Mouse (Mus musculus): ENCODE measurements around the gene Scoc.

Gene Scoc

DNA sequence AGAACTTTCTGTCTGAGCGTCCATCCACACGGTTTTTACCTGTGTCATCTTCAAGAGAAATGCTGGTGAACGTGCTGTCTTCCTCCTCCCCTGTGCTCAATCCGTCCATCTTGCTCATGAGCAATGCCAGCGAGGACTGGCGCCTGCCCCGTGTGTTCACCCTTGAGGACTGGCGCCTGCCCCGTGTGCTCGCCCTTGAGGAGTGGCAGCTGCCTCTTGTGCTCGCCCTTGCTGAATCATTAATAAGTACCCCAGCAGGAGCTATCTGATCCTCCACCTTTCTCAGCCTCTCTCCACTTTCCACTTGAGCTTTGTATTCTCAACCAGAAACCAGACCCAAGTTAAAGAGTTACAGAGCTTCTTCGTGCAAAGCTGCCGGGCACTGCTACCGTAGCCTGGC lies at the start of gene Scoc:
TSS of gene Scoc (minus strand) at position 170 of the 400 bp plus-strand sequence.
- DNase-seq (ENCODE audit: low spot score in 2 of 2) = no peak

GRCm38 (mm10) chr8:83459606-83460005 lies 1.4 kb upstream of the Scoc start:
- no peak for DNase-seq (ENCODE audit: low spot score in 2 of 2)

- no peak for DNase-seq (ENCODE audit: low spot score in 2 of 2)
These were observed 1.1 kb downstream of the Scoc start for GRCm38 (mm10) chr8:83457121-83457520.

- DNase-seq (ENCODE audit: low spot score in 2 of 2) = no peak
These were observed 7.1 kb downstream of the Scoc start for GRCm38 (mm10) chr8:83451056-83451455.

GRCm38 (mm10) chr8:83449960-83450359 lies 8.2 kb downstream of the Scoc start:
- peak in 1 of 2 experiments; percentile 35 for DNase-seq (ENCODE audit: low spot score in 2 of 2)

- no peak for DNase-seq (ENCODE audit: low spot score in 2 of 2)
These were observed 15.2 kb downstream of the Scoc start for GRCm38 (mm10) chr8:83443052-83443400.

- peak; percentile 97 to 98 for DNase-seq (ENCODE audit: low spot score in 2 of 2)
These were observed 15.7 kb downstream of the Scoc start for GRCm38 (mm10) chr8:83442243-83443051.

DNA sequence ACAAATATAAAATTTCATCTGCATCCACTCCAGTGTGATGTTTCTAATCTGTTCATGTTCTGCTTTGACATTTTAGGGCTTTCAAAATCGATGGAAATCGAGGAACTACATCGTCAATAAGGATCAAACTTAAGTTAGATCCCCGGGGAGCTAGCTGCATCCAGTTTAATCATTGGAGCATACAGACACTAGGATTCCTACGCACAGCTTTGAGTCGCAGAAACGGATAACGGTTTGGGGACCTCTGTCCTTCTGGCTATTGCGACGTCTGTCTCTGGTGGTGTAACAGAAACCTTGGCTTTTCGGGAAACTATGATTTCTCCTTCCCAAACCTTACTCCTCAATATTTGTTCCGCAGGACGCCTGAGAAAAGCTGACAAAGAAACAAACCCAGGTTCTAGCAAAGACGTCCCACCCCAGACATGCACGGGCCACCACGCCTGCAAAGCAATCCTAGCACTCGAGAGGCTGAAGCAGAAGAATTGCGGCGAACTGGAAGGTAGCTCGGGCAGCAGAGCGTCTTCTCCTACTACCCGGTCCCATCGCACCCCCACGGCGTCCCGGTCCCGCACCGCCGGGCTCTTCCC lies 16.4 kb downstream of the Scoc start:
- DNase-seq (ENCODE audit: low spot score in 2 of 2) = peak in 1 of 2 experiments; percentile 33

DNA sequence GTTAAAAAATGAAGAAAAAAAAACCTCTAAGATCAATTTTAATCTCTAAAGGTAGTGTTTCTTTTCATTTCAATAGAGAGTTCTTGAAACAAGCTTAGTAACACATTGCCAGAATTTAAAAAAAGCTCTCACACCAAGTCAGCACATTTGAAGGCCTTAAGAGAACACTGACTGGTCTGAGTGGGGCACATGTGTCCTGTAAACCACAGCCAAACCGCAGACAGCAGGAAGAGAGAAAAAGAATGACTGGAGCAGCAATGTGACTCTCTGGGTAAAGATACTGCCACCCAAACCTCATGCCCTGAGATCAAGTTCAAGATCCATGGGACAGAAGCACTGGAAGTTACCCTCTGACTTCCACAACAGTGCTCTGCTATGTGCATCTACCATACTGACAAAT lies 21.1 kb downstream of the Scoc start:
- no peak for DNase-seq (ENCODE audit: low spot score in 2 of 2)

DNA sequence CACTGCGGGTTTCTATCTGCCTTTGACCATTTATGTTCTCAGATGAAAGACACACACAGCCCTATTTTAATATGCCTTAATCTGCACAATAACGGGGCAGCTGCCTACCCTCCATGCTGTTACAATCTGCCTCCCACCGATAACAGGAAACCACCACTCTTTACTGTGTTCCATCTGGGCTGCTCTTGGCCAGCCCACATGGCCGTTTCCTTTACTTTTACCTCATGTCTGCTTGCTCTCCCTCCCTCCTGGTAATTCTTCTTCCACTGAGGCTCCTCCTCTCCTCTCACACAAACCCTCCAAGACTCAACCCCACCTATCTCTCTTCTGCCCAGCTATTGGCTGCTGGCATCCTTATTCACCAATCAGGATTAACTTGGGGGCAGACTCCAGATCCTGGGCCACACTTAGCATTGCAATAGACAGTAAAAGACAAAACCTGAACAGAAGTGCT lies 29.1 kb downstream of the Scoc start:
- peak; percentile 60 to 64 for DNase-seq (ENCODE audit: low spot score in 2 of 2)

DNA sequence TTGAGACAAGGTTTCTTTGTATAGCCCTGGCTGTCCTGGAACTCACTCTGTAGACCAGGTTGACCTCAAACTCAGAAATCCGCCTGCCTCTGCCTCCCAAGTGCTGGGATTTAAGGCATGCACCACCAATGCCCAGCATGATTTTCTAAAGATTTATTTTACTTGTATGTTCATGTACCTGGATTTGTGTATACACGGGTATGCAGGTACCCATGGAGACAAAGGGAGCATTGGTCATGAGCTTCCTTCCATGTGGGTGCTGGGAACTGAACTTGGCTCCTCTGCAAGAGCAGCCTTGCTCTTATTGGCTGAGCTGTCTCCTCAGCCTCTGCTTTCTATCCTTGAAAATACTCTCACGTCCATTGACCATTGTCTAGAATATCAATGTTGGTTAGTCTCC lies 29.6 kb downstream of the Scoc start:
- DNase-seq (ENCODE audit: low spot score in 2 of 2) = peak in 1 of 2 experiments; percentile 55

DNA sequence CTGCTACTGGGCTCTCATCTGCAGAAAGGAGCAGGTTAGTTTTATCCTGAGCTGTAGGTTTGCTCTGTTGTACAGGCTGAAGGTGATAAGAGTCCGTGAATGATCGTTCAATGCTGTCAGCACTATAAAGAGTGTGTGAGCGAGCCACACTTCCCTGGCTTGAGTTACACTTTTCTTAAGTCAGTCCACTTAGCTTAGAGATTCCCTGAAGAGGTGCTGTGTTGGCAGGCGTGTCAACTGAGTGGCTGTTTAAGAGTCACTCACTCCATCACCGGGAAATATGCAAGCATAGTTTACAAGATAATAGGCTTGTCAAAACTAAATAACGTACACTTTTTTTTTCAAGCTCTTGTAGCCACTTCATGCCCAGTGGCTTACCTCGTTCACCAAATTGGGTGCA lies 31.2 kb downstream of the Scoc start:
- peak in 1 of 2 experiments; percentile 55 for DNase-seq (ENCODE audit: low spot score in 2 of 2)

DNA sequence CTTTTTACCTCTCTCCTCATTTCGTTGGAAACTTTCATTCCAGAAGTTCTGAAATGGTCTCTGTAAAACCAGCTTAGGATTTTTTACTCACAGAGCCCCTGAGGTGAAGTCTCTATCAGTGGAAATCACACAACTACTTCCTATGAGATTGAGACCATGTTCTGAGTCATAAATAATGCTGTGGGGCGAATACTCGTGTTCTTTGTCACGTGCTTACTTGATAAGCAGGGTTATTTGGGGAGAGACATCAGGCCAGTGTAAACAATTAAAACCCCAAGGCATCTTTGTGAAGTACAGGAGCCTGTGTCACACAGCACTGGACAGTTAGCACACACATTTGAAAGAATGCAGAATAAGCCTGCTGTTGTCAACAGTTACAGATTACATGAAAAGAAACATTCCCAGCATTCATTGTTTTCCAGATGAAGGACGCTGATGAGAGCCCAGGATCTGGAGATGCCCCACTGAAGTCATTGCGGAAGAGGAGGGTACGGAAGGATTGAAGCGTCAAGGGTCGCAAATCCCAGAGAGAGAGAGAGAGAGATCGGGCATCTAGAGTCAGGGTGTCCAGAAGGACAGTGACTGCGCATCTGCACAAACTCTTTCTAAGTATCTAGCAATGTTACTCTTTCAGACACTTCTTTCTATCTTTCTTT lies 32.0 kb downstream of the Scoc start:
- no peak for DNase-seq (ENCODE audit: low spot score in 2 of 2)

GRCm38 (mm10) chr8:83425202-83425601 lies 33.0 kb downstream of the Scoc start:
- DNase-seq (ENCODE audit: low spot score in 2 of 2) = no peak

DNA sequence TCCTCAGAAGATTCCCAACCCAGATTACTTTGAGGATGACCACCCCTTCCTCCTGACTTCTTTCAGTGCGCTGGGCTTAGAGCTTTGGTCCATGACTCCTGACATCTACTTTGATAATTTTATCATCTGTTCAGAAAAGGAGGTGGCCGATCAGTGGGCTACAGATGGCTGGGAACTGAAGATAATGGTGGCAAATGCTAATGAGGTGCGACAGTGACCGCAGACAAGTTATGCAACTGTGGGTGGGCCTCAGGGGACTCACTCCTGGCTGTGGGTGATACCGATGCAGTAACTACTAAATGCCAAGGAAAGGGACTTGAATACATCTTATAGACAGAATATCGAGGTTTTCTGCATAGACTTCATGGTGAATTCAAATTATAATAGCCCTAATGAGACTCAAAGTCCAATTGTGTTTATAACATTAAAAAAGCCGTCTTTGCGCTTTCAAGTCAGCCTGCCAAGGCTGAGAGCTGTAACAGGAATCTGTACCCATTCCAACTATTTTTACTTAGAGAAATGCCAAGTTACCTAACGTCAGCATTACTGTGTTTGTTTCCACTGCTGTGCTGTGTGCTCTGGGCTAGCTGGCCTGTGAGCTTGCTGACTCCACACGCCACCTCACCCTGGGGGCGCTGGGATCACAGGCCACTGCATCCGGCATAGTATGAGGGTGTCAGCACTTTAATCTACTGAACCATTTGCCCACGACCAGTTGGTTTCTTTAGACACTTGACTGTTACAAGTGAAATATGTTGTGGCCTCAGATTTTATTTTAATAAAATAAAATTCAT lies 35.0 kb downstream of the Scoc start:
- peak in 1 of 2 experiments; percentile 72 for DNase-seq (ENCODE audit: low spot score in 2 of 2)

- DNase-seq (ENCODE audit: low spot score in 2 of 2) = peak in 1 of 2 experiments; percentile 52
These were observed 36.8 kb downstream of the Scoc start for GRCm38 (mm10) chr8:83421354-83421753.

- no peak for DNase-seq (ENCODE audit: low spot score in 2 of 2)
These were observed 39.2 kb downstream of the Scoc start for GRCm38 (mm10) chr8:83418805-83419516.

DNA sequence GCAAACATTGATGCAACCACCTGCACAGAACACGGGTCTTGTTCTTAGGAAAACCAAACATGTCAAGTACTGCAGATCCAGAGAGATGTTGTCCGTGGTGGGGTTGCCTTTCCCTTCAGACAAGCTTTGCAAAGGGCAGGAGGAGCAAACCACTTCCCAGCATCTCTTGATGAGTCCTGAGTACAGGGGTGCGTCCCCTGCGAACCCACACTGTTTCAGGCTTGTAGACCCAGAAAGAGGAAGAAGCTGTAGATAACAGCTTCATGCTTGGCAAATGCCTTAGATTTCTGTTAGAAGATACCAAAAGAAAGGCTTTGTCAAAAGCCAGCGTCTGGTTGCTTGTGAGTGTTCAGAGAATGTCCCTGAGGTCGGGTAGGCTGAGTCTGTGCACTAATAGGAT lies 40.2 kb downstream of the Scoc start:
- DNase-seq (ENCODE audit: low spot score in 2 of 2) = peak in 1 of 2 experiments; percentile 56

GRCm38 (mm10) chr8:83416878-83417277 lies 41.3 kb downstream of the Scoc start:
- no peak for DNase-seq (ENCODE audit: low spot score in 2 of 2)

GRCm38 (mm10) chr8:83408496-83408895 lies 49.7 kb downstream of the Scoc start:
- DNase-seq (ENCODE audit: low spot score in 2 of 2) = no peak

DNA sequence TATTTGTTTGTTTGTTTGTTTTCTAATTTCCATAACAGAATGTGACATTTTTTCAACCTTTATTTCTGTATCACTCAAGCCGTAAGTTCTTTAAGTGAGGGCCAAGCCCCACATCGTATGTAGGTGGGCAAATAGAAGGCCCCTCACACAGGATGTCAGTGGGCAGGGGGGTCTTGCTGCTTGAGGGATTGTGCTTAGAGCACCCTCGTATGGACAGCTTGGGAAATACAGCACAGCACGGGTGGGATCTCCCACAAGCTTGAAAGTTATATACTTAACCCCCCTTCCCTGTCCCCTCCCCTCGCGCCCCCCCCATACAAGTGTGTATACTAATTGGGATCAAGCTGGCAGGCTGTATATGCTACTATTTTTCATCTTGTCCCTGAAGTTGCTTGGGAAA lies 51.4 kb downstream of the Scoc start:
- DNase-seq (ENCODE audit: low spot score in 2 of 2) = no peak

Measured in spleen, postnatal 4 days (tissue).